Mouse (Mus musculus) thymus, postnatal 4 days (tissue): ENCODE measurements around the gene Mfn1.

ENCODE experiments used
- DNase-seq: peaks from one replicate; pipeline ENCODE4 v3.0.0; 2021

The Mfn1 gene

DNA sequence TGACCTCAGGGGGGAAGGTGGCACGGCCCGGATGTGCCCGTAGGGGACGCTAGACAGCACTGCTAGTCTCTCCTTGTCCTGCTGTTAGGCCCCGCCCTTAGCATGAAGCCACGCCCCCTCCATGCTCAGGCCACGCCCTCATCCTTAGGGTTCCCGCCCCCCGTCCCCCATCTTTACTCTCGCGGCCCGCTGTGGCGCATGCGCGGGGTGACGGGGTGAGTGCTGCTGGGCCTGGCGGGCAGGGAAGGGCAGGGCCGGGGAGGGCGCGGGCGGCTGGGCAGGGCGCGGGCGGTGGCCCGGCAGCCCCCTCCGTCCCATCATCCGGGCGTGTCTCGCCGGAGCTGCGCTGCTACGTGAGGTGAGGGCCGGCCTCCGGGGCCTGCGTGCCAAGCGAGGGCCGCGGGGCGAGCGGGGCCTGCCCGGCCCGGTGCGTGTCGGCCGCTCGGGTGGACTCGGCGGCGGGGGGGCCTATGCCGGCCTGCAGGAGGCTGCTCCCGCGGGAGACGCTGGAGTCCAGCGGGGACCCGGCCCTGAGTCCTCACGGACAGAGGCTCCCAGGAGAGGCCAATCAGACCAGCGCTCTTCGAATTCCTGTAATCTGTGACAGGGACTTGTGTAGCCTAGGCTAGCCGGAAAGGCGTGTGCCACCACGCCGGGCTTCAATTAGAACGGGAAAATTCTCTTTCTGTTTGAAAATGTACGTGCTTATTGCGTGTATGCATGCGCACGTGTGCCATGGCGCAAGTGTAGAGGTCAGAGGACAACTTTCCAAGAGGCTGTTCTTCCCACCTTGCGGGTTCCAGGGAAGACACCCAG is 18.7 kb upstream of the Mfn1 start:
- peak; percentile 97 for DNase-seq

- DNase-seq, result peak; percentile 29
Measured at GRCm38 (mm10) chr3:32511191-32511550, 18.1 kb upstream of the Mfn1 start.

GRCm38 (mm10) chr3:32512686-32513284 is 16.5 kb upstream of the Mfn1 start:
- DNase-seq, result no peak

DNA sequence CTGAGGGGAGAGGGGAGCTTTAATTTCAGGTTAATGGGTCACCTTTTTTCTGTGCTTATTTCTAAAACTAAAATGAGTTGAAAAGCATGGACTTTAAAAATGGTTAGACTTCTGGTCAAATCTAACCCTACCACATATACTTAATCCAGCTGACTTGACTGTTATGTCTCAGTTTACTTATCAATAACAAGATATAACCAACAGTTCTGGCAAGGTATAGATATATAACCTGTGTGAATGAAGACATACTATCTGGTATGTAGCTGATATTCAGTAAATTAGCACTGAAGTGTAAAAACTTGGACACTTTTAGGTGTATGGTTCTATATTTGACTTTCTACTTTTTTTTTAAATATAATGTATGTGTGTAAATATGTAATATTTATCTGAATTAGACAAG is 15.7 kb upstream of the Mfn1 start:
- no peak for DNase-seq

DNA sequence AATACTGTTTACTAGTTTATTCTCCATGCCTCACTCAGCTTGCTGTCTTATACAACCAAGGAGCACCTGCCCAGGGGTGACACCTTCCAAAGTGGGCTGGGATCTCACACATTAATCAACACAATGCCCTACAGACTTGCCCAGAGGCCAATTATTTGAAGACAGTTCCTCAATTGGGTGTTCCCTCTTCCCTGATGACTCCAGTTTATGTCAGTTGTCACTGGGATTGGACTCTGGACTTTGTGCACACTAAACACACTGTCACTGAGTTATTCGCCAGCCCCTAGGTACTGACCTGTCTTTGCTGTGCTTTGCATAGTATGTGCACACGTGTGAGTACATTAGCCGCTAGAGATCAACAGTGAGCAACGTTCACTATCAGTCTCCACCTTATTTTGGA is 2.1 kb upstream of the Mfn1 start:
- DNase-seq, result no peak

GRCm38 (mm10) chr3:32530041-32530440 is 776 bp downstream of the Mfn1 start:
- no peak for DNase-seq

DNA sequence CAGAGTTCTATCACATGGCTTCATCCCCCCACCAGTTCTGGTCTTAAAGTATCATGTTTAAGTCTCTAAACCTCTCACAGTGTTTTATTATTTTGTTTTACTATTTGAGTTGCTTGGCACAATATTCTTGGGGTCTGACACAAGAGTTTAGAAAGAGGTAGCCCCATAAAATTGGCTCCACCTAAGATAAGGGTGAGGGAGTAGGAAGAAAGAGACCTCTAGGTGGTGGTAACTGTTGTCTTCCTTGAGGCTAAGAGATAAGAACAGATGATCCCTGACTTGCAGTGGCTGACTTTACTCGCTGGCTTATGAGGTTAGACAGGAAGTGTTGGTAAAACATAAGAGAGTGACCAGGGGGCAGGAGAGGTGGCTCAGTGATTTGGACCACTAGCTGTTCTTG is 6.4 kb downstream of the Mfn1 start:
- no peak for DNase-seq

DNA sequence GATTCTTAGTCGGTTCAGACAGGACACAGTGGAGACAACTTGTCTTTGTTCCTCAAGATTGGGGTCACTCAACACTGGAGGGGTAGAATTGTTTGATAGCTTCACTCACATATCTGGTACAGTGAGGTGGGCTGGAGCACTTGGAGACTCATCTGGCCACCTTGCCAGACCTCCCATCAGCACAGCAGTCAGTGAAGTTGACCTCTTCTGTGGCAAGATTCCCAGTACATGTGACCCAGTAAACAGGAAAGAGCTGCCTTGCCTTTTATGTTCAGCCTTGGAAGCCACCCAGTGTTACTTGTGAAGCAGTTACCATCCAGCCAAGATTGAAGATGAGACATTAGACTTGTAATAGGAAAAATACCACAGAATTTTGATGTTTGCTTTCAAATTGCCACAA is 8.3 kb downstream of the Mfn1 start:
- DNase-seq, result no peak

- DNase-seq, result no peak
Measured at GRCm38 (mm10) chr3:32538091-32538490, 8.8 kb downstream of the Mfn1 start.

GRCm38 (mm10) chr3:32553061-32553460 is 23.8 kb downstream of the Mfn1 start:
- DNase-seq, result peak; percentile 61

DNA sequence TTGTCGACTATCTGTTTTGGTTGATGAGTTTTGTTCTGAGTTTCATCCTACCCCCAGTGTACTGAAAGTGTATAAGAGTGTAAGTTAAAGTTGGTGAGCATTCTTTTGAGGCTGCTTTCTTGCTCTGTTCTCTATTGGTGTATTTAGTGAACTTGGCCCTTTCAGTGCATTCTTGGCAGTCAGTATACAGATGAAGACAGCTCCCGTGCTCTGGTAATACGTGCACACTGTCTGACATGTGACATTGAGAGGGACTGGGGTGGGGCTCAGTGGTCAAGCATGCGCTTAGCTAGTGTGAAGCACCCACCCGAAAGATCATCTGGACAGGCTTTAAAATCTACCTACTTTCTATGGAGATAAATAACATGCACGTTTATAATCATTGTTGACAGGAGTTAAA is 34.1 kb downstream of the Mfn1 start:
- DNase-seq, result no peak

- no peak for DNase-seq
Measured at GRCm38 (mm10) chr3:32573086-32573485, 43.8 kb downstream of the Mfn1 start.

DNA sequence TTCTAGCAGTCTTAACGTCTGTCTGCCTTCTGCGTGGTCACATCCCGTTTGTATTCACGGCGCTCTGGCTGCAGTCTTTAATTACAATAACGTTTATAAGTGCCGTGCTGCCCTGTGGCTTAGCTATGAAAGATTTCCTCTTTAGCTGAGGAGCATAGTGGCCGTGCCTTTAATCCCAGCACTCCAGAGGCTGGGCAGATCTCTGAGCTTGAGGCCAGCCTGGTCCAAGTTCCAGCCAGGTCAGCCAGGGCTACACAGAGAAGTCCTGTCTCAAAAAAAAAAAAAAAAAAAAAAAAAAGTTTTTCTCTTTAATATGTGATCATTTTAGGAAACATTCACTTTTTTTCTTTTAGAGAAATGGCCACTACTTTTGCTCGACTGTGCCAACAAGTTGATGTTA is 44.6 kb downstream of the Mfn1 start:
- no peak for DNase-seq

DNA sequence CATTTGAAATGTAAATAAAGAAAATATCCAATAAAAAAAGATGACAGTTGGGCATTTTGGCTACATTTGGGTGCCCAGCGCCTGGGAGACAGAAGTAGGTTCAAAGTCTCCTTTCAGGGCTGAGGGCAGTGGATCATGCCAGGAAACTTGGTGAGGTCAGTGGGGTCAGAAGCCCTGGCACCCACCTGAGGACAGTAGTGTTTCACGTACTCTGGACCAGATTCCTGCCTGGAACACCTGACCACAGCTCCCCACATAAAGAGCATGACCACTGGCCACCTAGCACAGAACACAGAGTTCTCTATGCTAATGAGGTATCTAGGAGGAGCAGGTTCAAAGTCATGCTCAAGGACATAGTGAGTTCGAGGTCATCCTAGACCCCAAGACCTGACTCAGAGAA is 45.9 kb downstream of the Mfn1 start:
- no peak for DNase-seq

DNA sequence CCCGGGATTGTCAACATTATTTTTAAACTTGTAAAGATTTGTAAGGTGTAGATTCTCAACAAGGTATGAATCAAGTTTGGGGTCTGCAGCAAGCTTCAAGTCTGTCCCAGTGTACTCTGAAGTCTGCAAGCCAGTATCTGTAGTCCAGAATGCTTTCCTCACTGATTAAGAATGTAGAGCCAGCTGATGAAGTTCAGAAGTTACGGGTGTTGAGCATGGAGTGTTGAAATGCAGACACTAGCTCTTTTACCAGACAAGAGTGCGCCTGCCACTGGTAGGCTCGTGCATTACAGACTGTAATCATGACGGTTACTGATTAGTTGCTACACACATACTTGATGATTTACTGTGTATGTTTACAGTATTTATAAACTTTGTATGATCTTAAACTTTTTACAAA is 49.5 kb downstream of the Mfn1 start:
- no peak for DNase-seq

DNA sequence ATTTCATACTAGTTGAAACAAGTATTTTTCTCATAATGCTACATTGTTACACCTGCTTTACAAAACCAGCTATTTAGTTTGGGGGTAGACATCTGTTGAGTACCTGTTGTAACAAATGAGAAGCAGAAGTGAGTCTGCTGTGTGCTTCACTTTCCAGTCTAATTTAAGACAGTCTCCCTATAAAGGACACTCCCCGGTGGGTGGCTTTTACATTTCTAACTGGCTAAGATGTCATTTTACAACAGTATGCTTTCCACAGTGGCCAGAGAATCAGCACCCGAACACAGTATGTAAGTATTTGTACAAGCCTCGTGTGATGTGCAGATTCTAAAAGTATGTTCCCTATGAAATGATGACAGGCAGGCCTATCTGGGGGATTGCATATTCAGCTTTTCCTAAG is 51.5 kb downstream of the Mfn1 start:
- no peak for DNase-seq

DNA sequence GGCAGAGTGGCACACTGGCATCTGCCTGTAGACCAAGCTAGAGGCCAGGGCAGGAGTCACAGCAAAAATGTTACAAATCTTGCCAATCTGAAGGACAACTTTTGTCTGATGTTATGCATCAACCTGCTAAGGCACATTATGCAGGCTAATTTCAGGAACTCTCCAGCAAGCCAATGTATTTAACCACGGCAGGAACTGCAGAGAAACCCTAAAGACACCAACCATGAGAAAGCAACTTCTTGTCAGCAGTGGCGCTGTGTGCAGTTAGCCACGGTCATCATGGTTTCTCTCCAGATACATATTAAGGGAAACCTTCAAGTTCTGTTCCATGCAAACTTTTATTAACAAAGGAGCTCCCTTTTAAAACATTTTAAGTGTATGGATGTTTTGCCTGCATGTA is 52.6 kb downstream of the Mfn1 start:
- no peak for DNase-seq

GRCm38 (mm10) chr3:32583489-32583888 is 54.2 kb downstream of the Mfn1 start:
- DNase-seq, result no peak

DNA sequence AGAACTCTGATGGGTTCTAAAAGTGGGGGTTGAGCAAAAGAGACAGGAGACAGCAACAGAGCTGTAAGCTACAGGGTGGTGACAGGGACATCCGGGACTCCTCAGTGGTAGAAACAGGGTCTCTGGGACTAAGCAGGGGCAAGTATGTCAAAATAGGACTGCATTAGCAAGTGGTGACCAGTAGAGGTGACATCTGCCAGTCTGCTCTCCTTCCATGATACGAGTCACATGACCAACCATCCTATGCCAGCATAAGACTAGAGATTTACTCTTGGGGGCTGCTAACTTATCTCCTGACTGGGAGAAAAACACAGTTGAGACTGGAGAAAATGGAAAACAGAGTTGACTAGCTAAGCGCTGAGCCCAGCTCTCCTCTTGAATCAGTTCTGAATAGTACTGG is 57.0 kb downstream of the Mfn1 start:
- DNase-seq, result no peak

- no peak for DNase-seq
Measured at GRCm38 (mm10) chr3:32595080-32595479, 65.8 kb downstream of the Mfn1 start.

- no peak for DNase-seq
Measured at GRCm38 (mm10) chr3:32599328-32599727, 70.1 kb downstream of the Mfn1 start.

GRCm38 (mm10) chr3:32601055-32601454 is 71.8 kb downstream of the Mfn1 start:
- DNase-seq, result no peak

DNA sequence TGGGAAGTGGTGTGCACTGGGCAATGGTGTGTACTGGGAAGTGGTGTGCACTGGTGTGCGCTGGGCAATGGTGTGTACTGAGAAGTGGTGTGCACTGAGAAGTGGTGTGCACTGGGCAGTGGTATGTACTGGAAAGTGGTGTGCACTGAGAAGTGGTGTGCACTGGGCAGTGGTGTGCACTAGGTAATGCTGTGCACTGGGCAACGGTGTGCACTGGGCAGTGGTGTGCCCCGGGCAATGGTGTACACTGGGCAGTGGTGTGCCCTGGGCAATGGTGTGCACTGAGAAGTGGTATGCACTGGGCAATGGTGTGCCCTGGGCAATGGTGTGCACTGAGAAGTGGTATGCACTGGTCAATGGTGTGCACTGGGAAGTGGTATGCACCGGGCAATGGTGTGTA is 80.0 kb downstream of the Mfn1 start:
- DNase-seq, result no peak

- peak; percentile 63 for DNase-seq
Measured at GRCm38 (mm10) chr3:32610560-32610959, 81.3 kb downstream of the Mfn1 start.

DNA sequence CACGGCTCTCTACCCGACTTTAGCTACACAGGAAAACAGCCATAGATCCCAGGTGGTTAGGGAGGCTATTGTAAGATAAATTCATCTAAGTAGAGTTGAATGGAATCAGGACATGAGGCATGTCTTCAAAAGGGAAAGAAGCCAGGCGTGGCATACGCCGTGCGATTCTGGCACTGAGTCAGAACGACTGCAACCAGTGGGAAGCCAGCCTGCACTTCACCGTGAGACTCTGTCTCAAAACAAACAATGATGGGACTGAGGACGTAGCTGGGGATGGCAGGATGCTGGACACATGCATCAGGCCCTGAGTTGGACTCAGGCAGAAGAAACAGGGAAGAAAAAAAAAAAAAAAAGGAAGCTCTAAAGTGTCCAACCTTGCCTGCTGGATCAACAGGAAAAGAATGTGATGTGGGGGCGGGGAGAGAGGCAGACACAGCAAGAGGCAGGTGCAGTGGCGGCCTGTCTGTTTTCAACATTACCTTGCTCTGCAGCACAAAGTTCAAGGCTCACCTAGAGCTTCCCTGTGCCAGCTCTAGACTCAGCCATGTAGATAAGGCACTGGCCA is 82.4 kb downstream of the Mfn1 start:
- DNase-seq, result no peak
